Mouse (Mus musculus): ENCODE results near the gene H2al1f.
"Not testable (repeated sequence)": the region's sequence is repeated elsewhere in the genome, so short reads cannot be mapped to it uniquely, and the experiment has no call there.

Gene H2al1f

DNA sequence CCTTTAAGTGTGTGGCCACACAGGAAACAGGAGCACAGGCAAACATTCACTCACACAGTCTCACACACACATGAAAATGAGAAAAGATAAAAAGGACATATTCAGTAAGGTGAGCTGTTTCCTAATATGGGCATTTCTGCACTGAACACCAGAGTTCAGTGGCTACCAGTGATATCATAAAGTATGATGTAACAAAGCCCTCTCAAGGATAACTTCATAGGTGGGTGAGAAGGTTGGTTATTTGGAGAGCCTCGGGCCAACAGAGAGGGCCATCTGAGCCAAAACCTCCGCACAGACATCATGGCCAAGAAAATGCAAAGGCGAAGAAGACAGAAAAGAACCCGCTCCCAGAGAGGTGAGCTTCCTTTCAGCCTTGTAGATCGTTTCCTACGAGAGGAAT lies at the start of gene H2al1f:
Gene H2al1f (plus strand): TSS at position 301 of the 400 bp plus-strand sequence.
- in situ Hi-C loops (cut with MboI, MseI) = loop anchor here (25.0 kb wide), 2 partner anchors 122 to 247 kb away; no protein-coding TSS in a partner anchor

GRCm38 (mm10) chrX:11267791-11268190 lies 47.2 kb upstream of the H2al1f start:
- in situ Hi-C loops (cut with MboI, MseI) = loop anchor here (5.0 kb wide), 1 partner anchor 40 kb away; no protein-coding TSS in a partner anchor

DNA sequence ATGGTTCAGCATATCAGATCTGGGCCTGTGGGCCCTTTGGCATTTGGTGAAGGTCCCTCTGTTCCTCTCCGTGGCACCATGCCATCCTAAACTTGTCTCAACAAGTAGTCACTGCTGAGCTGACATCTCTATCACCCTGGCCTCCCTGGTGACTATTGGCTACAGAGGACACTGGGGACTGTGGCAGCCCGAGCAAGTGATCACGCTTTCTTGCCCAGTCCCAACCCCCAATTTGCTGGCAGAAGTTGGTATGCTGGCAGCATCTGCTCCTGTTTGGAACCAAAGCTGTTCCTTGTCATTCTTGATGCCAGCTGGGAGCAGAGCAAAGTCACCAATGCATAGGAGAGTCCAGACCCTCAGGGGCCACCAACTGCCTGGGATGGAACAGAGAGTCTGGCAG lies 45.9 kb upstream of the H2al1f start:
- in situ Hi-C loops (cut with MboI, MseI) = loop anchor here (5.0 kb wide), 1 partner anchor 42 kb away; no protein-coding TSS in a partner anchor

DNA sequence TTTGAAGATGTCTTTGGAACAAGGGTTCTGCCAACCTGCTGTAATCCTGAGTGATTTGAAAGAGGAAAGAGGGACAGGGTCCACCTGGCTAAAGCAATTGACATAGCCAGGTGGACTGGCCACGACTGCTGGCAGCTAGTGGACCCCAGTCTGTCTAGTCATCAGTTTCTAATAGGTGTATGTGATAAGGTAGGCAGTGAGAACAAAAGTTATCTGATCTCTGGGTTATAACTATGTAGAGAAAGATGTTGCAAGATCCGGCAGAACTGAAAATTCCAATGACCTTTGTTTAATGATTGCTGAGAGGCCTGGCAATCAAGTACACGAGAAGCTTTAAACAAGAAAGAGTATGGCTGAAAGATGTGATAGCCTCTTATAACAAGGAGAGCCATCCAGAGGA lies 41.8 kb upstream of the H2al1f start:
- in situ Hi-C loops (cut with MboI, MseI) = no loop called here

GRCm38 (mm10) chrX:11277083-11277482 lies 37.9 kb upstream of the H2al1f start:
- in situ Hi-C loops (cut with MboI, MseI) = no loop called here

DNA sequence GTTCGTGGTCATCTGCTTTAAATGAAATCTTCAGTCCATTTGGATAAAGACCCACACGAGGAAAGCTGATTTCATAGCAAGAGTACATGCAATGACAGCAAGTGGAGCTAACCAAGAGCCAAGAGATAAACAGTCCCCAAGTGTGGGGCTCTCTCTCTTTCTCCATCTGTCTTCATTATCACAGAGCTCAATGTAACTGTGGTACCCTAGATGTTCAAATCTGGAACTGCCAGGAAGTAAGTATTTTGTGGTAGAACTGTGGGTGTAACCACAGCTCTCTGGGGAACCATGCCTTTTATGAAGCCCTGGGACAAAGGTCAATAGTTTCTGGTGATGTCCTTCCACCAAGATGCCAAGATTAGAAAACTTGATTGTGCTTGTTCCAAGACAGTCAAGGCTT lies 34.2 kb upstream of the H2al1f start:
- in situ Hi-C loops (cut with MboI, MseI) = no loop called here

DNA sequence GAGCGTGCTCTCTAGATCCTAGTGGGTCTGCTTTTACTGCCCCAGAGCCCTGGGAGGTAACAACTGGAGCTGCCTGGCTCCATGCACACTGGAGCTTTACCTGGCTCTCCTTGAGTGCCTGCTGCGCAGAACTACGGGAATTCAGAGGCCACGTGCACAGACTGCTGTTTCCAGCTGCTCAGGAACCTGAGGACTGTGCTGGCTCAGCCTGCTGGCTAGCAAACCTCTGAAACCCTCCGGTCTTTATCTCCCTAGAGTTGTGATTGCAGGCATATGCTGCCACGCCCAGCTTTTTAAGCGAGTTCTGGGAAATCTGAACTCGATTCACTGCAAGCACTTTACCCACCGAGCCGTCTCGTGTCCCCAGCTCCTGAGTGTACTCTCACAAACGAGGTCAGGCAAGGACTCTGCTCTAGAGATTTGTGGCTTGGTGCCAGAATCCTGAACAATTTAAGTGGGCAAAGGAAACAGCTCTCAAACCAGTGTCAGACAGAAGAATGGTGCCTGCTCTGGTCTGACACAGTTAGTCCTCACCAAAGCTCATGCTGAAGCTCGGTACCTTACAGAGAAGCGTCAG lies 26.6 kb upstream of the H2al1f start:
- in situ Hi-C loops (cut with MboI, MseI) = no loop called here

DNA sequence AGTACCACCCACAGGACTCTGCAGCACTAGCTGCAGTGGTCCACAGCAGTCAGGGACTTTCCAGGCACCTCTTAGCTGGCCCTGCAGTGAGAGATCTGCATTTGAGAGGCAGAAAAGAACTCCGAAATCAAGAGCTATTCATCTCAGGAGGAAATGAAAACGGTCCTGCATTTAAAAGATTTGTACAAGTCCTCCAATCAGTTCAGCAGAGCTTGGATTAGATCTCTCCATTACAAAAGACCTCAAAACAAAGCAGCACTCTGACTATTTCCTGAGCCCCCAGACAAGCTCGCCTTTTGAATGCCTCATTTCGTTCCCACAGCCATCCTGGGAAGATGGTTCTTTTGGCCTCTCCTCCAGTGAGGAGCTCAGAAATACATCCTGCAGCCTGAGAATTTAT lies 25.7 kb upstream of the H2al1f start:
- in situ Hi-C loops (cut with MboI, MseI) = no loop called here

DNA sequence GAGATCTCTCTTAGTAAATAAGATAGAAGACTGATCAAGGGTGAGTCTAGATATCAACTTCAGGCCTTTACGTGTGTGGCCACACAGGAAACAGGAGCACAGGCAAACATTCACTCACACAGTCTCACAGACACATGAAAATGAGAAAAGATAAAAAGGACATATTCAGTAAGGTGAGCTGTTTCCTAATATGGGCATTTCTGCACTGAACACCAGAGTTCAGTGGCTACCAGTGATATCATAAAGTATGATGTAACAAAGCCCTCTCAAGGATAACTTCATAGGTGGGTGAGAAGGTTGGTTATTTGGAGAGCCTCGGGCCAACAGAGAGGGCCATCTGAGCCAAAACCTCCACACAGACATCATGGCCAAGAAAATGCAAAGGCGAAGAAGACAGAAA lies 16.0 kb upstream of the H2al1f start, which contains the start of gene H2al1a:
Gene H2al1a (plus strand): TSS at position 301 of the 400 bp plus-strand sequence.
- in situ Hi-C loops (cut with MboI, MseI) = not testable (repeated sequence)

GRCm38 (mm10) chrX:11302132-11302531 lies 12.8 kb upstream of the H2al1f start, which contains the start of gene H2al1b:
TSS of gene H2al1b (plus strand) at chrX:11302432.
- in situ Hi-C loops (cut with MboI, MseI) = loop anchor here (25.0 kb wide), 2 partner anchors 135 to 260 kb away; no protein-coding TSS in a partner anchor

DNA sequence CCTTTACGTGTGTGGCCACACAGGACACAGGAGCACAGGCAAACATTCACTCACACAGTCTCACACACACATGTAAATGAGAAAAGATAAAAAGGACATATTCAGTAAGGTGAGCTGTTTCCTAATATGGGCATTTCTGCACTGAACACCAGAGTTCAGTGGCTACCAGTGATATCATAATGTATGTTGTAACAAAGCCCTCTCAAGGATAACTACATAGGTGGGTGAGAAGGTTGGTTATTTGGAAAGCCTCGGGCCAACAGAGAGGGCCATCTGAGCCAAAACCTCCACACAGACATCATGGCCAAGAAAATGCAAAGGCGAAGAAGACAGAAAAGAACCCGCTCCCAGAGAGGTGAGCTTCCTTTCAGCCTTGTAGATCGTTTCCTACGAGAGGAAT lies 9.6 kb upstream of the H2al1f start, which contains the start of gene H2al1c:
Gene H2al1c (plus strand): TSS at position 301 of the 400 bp plus-strand sequence.
- in situ Hi-C loops (cut with MboI, MseI) = loop anchor here (25.0 kb wide), 2 partner anchors 132 to 257 kb away; no protein-coding TSS in a partner anchor

- in situ Hi-C loops (cut with MboI, MseI) = loop anchor here (25.0 kb wide), 2 partner anchors 129 to 254 kb away; no protein-coding TSS in a partner anchor
Observed at GRCm38 (mm10) chrX:11308524-11308923, 6.4 kb upstream of the H2al1f start, which contains the start of gene H2al1d. TSS of gene H2al1d (plus strand) at chrX:11308824.

- in situ Hi-C loops (cut with MboI, MseI) = loop anchor here (25.0 kb wide), 2 partner anchors 126 to 251 kb away; no protein-coding TSS in a partner anchor
Observed at GRCm38 (mm10) chrX:11311634-11312033, 3.3 kb upstream of the H2al1f start, which contains the start of gene H2al1e. TSS of gene H2al1e (plus strand) at chrX:11311934.

- in situ Hi-C loops (cut with MboI, MseI) = loop anchor here (25.0 kb wide), 2 partner anchors 119 to 244 kb away; no protein-coding TSS in a partner anchor
Observed at GRCm38 (mm10) chrX:11317956-11318355, 3.0 kb downstream of the H2al1f start, which contains the start of gene H2al1g. TSS of gene H2al1g (plus strand) at chrX:11318256.

GRCm38 (mm10) chrX:11321192-11321591 lies 6.2 kb downstream of the H2al1f start, which contains the start of gene H2al1h:
TSS of gene H2al1h (plus strand) at chrX:11321492.
- in situ Hi-C loops (cut with MboI, MseI) = loop anchor here (25.0 kb wide), 2 partner anchors 116 to 241 kb away; no protein-coding TSS in a partner anchor

GRCm38 (mm10) chrX:11324359-11324758 lies 9.4 kb downstream of the H2al1f start, which contains the start of gene H2al1i:
TSS of gene H2al1i (plus strand) at chrX:11324659.
- in situ Hi-C loops (cut with MboI, MseI) = loop anchor here (25.0 kb wide), 2 partner anchors 113 to 238 kb away; no protein-coding TSS in a partner anchor

DNA sequence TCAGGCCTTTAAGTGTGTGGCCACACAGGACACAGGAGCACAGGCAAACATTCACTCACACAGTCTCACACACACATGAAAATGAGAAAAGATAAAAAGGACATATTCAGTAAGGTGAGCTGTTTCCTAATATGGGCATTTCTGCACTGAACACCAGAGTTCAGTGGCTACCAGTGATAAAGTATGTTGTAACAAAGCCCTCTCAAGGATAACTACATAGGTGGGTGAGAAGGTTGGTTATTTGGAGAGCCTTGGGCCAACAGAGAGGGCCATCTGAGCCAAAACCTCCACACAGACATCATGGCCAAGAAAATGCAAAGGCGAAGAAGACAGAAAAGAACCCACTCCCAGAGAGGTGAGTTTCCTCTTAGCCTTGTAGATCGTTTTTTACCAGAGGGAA lies 12.6 kb downstream of the H2al1f start, which contains the start of gene H2al1j:
Gene H2al1j (plus strand): TSS at position 301 of the 400 bp plus-strand sequence.
- in situ Hi-C loops (cut with MboI, MseI) = not testable (repeated sequence)

- in situ Hi-C loops (cut with MboI, MseI) = no loop called here
Observed at GRCm38 (mm10) chrX:11345762-11346161, 30.8 kb downstream of the H2al1f start.

DNA sequence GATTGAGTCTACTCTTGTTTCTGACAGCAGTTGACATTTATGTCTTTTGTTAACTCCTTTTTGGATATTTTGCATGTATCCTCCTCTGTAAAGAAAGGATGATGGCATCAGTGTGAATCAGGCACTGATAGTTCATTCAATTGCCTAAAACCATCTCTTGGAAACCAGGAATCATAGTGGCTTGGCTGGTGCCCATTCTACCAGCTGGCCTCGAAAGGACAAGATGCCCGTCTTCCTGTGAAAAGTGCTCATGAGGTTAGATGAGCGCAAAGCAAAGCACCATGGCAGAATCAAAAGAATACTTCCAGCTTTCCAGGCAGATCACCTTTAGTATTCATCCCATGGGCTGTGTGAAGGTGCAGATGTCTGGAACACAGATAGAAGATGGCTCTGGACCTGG lies 31.8 kb downstream of the H2al1f start:
- in situ Hi-C loops (cut with MboI, MseI) = no loop called here

- in situ Hi-C loops (cut with MboI, MseI) = no loop called here
Observed at GRCm38 (mm10) chrX:11360823-11361222, 45.9 kb downstream of the H2al1f start.

DNA sequence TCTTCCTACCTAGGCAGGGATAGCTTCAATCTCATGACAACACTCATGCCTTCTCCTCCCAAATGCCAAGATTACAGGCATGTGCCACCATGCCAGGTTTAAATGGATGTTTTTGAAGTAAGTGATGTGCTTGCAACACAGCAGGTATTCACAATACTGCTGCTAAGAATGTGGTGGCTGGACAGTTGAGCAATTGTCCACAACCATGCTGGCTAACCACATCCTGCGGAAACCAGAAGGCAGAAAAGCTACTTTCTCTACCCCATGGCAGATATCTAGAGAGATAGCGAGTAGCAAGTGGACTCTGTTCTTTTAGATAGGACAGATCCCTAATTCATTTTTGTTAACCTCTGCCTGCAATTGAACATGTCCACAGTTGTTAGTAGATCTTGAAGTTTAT lies 46.3 kb downstream of the H2al1f start:
- in situ Hi-C loops (cut with MboI, MseI) = no loop called here

DNA sequence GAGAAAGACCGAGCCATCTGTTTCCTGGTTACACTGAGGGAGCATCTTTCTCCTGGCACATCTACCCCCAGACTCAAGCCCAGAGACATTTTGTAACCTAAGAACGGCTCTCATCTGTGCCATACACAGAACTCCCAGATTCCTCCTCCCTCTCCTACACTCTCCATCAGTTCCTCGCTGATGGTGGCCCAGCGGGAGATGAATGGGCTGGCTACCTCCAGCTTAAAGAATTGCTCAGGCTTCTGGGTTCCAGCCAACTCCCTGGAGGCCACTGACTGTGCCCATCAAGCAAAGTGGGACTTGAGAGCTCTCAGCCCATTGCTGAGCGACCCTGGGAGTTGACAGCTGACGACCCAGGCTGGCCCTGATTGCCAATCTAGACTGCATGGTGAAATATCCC lies 48.9 kb downstream of the H2al1f start:
- in situ Hi-C loops (cut with MboI, MseI) = no loop called here

Measured in T-helper 2 cell (primary cell).